Mouse (Mus musculus): ENCODE results near the gene Olfr943. TPM values are rescaled to one million over a fixed set of nuclear protein-coding genes. Genes with fewer than 3 reads are reported as not detected.

Olfr943 gene
- total RNA-seq (2021) = not detected

DNA sequence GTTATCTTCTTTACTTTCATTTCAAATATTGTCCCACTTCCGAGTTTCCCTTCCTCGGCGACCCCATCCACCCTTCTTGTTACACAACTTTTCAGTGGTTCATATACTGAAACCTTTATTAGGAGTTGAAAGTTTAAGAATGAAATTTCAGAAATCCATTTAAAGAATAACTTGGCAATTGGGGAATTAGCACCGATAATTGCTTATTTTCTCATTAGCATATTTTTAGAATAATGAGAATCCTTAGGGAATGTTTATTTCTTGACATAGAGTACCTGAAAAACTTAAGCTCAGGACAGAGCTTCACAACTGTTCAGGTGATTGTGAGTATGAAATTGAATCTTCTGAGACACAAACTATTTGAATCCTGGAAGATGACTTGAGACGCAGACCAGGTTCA, at the start of gene Olfr943:
Gene Olfr943, plus strand, starts transcription at position 301 of the 400 bp plus-strand sequence.
- no peak for DNase-seq (ENCODE audit: low spot score in 2 of 2)
- intact Hi-C loops (cut with DNase I) = no loop called here

DNA sequence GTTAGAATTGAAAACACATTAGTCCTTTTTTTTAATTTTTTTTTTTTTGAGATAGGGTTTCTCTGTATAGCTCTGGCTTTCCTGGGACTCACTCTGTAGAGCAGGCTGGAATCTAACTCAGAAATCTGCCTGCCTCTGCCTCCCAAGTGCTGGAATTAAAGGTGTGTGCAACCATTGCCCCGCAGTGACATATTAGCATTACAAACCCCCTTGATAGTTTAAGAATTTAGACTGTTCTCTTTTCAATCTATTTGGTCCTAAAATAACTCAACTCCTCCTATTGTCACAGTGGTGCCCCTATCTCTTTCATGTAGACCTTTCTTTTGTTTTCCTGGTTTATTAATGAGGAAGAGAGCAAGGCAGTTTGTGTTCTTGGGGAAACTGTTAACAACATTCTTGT, 38.8 kb upstream of the Olfr943 start:
- no peak for DNase-seq (ENCODE audit: low spot score in 2 of 2)
- intact Hi-C loops (cut with DNase I) = no loop called here

DNA sequence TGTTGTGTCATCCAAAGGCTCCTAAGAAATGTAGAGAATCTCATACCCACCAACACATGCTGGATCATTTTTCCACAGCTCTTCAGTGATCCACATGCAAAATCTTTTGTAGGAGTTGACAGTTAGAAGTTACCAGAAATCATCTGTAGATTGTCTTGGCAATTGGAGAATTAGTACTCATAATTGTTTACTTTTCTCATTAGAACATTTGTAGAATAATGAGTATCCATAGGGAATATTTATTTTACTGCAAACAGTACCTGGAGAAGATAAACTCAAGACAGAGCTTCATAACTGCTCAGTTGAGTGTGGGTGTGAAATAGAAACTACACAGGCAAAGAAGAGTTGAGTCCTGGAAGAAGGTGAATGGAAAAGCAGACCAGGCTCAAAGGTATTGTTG, 38.3 kb upstream of the Olfr943 start, which contains the start of gene Olfr27:
Gene Olfr27, plus strand, starts transcription at position 301 of the 400 bp plus-strand sequence.
- intact Hi-C loops (cut with DNase I) = no loop called here
- no peak for DNase-seq (ENCODE audit: low spot score in 2 of 2)

DNA sequence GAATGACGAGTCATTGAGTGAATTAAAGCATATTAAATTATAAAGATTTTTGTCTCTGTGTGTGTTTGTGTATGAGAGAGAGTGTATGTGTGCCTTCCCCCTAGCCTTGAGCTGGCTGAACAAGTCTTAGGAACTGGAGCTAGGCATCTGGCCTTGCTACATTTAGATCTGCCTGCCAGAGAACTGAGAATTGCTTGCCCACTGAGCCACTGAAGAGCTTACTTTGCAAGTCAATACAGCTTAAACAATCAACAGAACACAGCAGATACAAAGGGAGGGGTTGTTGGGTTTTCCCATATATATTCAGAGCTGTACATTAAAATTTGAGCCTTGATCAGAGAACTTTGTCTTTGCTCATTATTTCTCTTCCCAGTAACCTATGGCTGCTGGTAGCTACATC, 13.7 kb upstream of the Olfr943 start:
- DNase-seq (ENCODE audit: low spot score in 2 of 2) = no peak
- intact Hi-C loops (cut with DNase I) = no loop called here

DNA sequence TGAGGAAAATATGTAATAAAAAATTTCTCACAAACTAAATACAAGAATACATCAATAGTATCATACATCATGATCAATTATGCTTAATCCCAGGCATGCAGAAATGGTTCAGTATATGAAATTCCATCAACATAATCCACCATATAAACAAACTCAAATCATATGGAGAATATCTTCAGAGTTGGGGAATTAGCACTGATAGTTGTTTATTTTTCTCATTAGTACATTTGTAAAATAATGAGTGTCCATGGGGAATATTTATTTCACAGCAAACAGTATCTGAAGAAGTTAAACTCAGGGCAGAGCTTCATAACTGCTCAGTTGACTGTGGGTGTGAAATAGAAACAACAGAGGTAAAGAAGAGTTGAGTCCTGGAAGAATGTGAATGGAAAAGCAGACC, 35.5 kb downstream of the Olfr943 start, which contains the start of gene Olfr944:
Gene Olfr944, plus strand, starts transcription at position 301 of the 400 bp plus-strand sequence.
- intact Hi-C loops (cut with DNase I) = no loop called here
- DNase-seq (ENCODE audit: low spot score in 2 of 2) = no peak

Other genes with a start within 250 kb of the Olfr943 start
- gene Olfr930, start 236.5 kb upstream of the Olfr943 start, total RNA-seq (2021) = not detected
- gene Olfr933, start 194.0 kb upstream of the Olfr943 start, total RNA-seq (2021) = not detected
- gene Olfr934, start 178.0 kb upstream of the Olfr943 start, total RNA-seq (2021) = not detected
- gene Olfr935, start 166.6 kb upstream of the Olfr943 start, total RNA-seq (2021) = not detected
- gene Olfr146, start 142.9 kb upstream of the Olfr943 start, total RNA-seq (2021) = not detected
- not detected for gene Olfr937, start 101.4 kb upstream of the Olfr943 start, total RNA-seq (2021)
- not detected for gene Olfr938, start 87.4 kb upstream of the Olfr943 start, total RNA-seq (2021)
- not detected for gene Olfr27, start 38.2 kb upstream of the Olfr943 start, total RNA-seq (2021)
- gene Olfr944, start 35.6 kb downstream of the Olfr943 start, total RNA-seq (2021) = not detected
- not detected for gene Olfr1537, start 83.7 kb downstream of the Olfr943 start, total RNA-seq (2021)
- gene Olfr945, start 110.5 kb downstream of the Olfr943 start, total RNA-seq (2021) = not detected
- gene Olfr948, start 159.7 kb downstream of the Olfr943 start, total RNA-seq (2021) = not detected
- gene Olfr951, start 221.1 kb downstream of the Olfr943 start, total RNA-seq (2021) = not detected